Mouse (Mus musculus) CD4-positive, CD25-positive, alpha-beta regulatory T cell, adult 2 months (primary cell): ENCODE results near the gene Tspan11.

ENCODE experiments used
- DNase-seq: peaks from one replicate; pipeline ENCODE4 v3.0.0-alpha.2; 2012; ENCODE audit warnings: low read depth, low spot score

Tspan11 gene

DNA sequence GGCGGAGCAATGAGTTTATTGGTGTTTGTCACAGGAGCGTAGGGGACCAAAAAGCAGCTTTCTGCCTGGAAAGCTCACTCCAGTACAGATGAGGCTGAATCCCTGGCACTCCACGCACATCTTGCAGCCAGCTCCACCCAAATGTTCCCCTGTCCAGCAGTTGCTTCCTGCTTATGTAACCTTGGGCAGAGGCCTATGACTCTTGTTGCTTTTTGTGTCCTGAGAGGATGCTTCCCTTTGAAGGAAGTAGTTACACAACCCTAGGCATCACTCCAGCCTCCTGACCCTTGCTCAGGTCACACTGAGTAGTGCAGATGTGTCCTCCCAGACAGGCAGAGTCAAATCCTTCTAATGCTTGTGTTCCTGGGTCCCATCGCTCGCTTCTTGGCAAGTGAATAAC lies 46.5 kb downstream of the Tspan11 start:
- DNase-seq: no peak

DNA sequence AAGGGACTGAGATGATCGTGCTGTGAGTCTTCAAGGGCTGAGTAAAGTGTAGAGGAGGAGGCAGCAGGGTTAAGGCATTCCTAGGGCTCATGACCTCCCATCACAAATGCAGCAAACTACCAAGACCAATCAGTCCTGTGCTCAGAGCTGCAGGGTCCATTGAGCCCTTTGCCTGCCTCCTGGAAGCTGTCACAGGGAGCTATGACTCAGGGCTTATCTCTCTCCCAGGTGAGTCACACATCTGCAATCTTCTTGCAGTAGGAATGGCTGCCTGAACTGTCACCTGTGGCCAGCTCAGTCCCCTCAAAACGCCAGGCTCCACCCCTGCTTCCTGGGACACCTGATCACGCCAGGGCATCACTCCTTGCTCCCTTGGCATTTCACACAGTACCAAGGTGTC lies 47.7 kb downstream of the Tspan11 start:
- no peak for DNase-seq

DNA sequence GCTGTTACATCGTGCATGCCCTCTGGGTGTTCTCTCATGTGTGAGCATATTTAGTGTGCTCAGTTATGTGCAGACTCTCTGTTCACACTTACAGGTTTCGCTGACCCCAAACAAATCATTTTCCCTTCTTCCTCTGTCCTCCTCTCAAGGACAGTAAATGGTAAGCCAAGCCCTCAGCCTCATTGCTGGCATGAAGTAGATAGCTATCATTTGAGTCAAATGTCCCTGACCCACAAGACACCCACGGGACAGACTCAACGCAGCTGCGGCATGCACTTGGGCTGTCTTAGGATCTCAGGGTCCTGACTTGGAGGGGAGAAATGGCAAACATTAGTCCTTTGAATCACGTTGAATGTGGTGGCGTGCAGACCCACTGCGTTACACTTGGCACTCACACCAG lies 55.0 kb downstream of the Tspan11 start:
- no peak for DNase-seq

DNA sequence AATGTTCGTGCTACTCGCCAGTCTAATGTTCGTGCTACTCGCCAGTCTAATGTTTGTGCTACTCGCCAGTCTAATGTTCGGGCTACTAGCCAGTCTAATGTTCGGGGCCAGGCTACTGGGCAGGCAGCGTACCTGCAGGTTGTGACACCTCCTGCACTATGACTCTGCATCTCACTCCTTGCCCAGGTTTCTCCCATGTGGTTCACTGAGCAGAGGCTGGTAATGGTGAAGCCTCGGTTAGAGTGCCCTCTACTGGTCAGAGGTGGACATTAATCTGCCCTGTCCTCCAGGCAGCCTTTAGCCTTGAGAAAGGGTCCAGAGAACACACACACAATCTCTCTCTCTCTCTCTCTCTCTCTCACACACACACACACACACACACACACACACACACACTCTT lies 58.3 kb downstream of the Tspan11 start:
- DNase-seq: peak; percentile 64

DNA sequence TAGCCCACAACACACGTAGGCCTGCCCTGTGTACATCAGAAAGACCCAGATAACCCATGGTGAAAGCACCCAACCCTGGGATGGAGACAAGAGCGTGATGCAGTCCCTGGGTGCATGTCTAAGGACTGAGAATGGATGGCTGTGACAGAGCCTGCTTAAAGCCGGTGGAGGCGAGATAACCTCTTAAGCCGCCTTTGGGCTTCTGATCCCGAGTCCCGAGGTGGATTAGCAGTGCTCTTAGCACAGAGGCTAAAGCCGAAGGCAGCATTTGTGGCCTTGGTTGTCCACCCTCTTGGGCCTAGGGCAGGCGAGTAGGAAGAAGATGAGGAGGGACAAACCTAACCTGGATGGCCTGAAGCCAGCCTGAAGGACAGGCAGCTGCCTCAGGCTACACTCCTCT lies 61.3 kb downstream of the Tspan11 start:
- DNase-seq: no peak

DNA sequence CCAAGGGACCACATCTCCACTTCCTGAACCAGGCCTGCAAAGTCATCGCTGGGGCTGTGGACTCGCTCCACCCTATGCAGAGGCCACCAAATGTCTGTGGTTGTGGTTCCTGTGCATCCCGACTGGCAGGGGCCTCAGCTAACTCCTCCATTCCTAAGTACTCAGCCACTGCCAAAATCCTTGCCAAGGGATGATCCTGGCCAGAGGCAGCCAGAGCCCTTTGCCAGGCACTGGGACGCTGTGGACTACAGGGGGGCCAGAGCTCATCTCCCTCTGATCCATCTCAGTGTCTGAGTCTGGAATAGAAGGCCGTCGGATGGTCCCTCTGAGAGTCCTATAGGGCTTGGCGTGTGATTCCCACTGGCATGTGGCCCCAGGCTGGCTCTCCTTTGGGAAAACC lies 62.5 kb downstream of the Tspan11 start:
- DNase-seq: no peak

- DNase-seq: no peak
These were observed 65.7 kb downstream of the Tspan11 start for GRCm38 (mm10) chr6:127953071-127953470.

GRCm38 (mm10) chr6:127956172-127956571 lies 68.8 kb downstream of the Tspan11 start:
- no peak for DNase-seq

DNA sequence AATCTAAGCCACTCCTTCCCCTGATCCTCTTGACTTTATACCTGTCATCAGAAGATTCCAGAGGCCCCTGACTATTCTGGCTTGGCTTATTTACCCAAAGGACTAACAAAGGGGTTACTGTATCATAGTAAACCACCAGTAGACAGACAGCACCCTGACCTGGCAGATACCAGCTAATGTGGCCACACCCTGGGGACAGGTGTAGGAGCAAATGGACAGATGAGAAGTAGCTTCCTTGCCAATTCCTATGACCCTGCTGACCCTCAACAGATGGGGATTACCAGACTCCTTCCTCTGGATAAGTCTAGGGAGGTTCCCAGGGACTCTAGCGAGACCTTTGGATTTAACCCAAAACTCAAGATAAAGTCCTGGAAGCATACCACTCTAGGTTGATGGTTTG lies 72.8 kb downstream of the Tspan11 start:
- no peak for DNase-seq

DNA sequence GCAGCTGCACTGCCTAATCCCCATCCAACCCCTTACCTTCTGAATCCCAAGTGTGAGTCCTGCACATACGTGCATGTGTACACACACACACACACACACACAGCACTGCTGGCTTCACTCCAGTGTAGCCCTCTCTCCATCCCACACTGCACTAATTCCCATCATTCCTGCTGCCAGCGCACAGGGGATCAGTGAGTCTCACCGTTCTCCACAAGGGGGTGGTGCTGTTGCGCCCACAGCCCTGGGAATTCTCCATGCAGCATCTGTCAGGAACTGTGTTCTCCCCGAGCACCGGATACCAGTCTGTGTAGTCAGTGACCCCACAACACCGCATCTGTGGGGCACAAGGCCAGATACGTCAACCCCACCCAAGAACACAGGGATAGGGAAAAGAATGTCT lies 78.1 kb downstream of the Tspan11 start:
- DNase-seq: no peak

GRCm38 (mm10) chr6:127969709-127970108 lies 82.3 kb downstream of the Tspan11 start:
- DNase-seq: no peak

- DNase-seq: peak; percentile 83
These were observed 82.7 kb downstream of the Tspan11 start for GRCm38 (mm10) chr6:127970120-127970519.

GRCm38 (mm10) chr6:127970848-127971247 lies 83.5 kb downstream of the Tspan11 start:
- no peak for DNase-seq

DNA sequence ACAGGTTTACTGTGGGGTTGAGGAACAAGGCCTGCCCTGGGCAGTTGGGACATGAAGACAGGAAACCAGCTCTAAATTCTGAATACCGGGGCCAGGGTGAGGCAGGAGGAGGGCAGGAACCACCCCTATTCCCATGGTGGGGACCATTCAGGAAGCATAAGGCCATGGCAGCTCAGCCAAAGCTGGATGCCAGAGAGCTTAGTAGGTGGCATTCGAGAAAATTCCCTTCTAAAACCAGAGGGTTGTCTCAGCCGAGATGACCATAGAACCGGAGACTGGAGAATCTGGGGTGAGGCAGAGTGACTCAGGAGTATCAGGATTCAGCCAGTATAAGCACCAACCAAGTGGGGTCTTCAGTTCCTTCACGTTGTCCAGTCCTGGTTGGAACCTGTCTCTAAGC lies 84.5 kb downstream of the Tspan11 start:
- no peak for DNase-seq

GRCm38 (mm10) chr6:127973553-127973952 lies 86.2 kb downstream of the Tspan11 start:
- DNase-seq: no peak

DNA sequence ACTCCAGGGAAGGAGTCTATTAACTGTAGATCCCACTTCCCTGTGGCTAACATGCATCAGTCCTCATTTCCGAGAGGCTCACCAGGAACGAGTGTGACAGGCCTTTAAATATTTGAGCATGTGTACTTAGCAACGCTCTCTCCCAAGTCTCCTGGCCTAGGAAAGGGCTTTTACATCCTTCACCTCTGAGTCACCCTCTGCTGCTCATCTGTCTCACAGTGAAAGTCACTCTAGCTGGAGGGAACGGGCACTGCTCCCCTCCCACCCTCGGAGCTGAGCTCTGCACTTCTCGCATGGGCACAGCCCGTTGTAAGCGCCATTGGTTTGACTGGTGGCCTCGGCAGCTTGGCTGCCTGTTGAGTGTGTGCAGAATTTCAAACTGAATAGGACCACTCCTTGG lies 86.6 kb downstream of the Tspan11 start:
- no peak for DNase-seq

DNA sequence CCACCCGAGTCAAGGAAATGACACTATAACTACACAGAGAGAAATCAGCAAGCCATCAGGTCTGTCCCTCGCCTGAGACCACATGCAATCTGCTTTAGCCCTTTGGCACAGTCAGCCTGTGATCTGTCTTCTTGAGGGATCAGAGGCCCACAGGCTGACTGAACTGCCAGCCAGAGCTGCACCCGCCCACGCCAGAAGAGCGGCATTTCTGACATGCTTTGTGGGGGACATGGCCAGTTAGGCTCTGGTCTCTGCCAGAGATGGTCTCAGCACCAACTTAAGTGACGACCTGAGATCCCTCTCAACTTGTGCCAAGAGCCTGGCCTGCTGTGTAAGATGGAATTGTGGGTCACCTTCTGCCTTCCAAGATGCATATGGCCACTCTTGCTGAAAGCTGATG lies 89.3 kb downstream of the Tspan11 start:
- no peak for DNase-seq

DNA sequence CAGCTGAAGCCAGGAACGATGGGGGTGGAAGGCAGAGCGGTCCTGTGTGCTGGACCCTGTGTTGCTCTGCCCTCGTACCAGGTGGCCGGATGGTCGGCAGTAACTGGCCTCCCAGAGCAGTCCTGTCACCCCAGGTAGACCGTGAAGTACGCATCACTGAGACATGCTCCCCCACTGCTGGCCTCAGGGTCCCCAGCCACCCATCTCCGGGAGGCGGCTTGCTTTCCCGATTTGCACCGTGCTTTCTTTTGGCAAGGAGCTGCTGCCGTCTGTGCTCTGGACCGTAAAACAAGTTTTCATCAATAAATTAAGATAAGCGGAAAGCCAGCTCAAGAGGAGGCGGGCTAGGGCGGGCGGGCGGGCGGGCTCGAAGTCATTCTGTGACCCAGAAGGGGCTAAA lies 91.6 kb downstream of the Tspan11 start:
- no peak for DNase-seq

DNA sequence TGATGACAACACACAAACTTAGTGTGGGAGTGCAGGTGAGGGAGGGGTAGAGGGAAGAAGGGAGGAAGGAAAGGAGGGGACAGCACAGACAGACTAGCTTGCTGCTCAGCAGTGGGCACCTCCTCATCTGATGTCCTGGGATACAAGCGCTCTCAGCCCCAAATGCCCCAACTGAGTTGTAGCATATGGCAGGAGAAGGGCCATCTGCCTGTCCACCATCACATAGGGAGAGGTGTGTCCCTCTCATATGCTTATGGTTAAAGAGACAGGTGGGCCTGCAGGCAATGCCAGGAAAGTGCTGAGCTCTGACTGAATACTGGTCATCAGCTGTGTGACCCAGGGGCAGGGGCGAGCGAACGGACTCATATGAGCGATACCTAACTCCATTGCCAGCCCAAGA lies 92.4 kb downstream of the Tspan11 start:
- DNase-seq: no peak

DNA sequence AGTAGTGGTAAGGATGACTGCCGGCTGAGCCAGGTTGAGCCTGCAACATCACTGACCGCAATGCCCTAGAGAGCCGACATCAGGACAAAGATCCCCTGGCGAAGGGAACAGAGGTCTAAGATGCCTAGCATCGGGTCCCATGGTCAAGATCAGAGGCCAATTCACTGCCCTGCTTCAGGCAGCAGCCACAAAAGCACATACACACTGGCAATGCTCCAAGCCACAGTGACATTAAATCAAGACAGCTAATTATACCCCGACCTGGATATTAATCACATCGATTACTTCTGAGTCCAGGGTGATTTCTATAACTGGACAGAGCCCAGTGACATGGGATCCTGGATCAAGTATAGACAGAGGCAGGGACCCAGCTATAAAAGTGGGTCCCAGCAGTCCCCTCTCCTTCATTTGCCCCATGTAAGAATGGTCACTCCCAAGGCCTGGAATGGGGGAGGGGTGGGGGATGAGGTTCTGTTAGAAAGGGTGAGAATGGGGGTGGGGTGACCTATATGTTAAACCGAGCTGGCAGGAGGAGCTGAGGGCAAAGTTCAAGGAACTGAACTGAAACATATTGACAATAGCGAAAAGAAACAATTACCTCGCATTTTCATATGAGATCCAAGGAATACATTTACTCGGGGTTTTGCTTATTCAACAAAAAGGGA lies 93.1 kb downstream of the Tspan11 start:
- no peak for DNase-seq

DNA sequence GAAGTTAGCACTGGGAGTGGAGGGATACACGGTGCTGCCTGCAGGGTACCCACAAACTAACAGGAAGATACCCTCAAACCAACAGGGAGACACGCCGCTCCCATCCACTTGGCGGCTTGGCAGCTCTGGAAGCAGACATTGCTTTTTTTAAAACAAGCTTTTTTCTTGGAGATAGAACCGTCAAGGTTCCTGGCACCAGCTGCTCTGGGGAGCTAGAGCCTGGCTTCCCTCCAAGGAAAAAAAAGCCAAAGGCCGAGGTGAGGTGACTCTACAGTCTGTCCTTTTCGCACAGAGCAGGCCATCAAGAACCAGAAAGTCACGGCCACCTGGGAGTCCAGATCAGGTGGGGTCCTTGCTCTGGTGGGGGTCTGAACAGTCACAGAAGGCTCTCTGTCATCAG lies 93.8 kb downstream of the Tspan11 start:
- no peak for DNase-seq

DNA sequence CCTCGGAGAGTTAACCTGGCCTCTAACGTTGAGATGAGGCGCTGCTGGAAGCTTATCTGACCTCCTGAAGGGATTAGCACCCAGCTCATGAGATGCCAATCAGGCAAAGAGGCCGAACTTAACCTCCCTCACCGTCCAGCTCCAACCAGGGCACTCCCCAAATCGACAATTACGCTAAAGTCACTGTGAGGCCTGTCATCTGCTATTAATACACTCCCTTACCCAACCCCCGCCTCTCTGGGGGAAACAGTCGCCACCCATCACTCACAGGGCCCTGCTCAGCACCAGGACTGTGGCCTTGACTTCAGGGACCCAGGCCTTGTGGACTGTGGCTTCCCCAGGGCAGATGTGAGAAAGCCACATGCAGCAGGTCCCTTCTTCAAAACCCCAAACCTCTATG lies 99.0 kb downstream of the Tspan11 start:
- DNase-seq: no peak

GRCm38 (mm10) chr6:127987374-127987773 lies 100.0 kb downstream of the Tspan11 start:
- DNase-seq: no peak

- no peak for DNase-seq
These were observed 101.6 kb downstream of the Tspan11 start for GRCm38 (mm10) chr6:127988944-127989494.
